ENCODE assay signal across 1 mouse cellular context in genomic region chr16:31940586-31940985, GRCm38 (mm10).
TF ChIP-seq lines count a peak whose summit lies in the region.

No protein-coding gene starts in this region.

TF ChIP-seq in CH12.LX, 34 proteins besides CTCF, POLR2A, EP300 and RAD21 (continued from another document):
- TF ChIP-seq ELF1 (IDR thresholded peaks at IDR 0.05; ENCODE audit: low read depth, low read length) (peak; percentile 62), TCF12 (IDR thresholded peaks at IDR 0.05; ENCODE audit: low read depth, low read length) (peak; percentile 21; the same call in 1 of the 2 replicates), KAT2A (IDR thresholded peaks at IDR 0.05; ENCODE audit: insufficient replicate concordance, low read length) (no peak)
